Mouse (Mus musculus) liver, postnatal 0 days (tissue): ENCODE results near the gene Mmd2.

ENCODE experiments used
- CTCF ChIP-seq: sonication (generic); IDR thresholded peaks from 2 replicates; pipeline ENCODE4 v1.5.1; 2016; ENCODE audit warnings: antibody characterized with exemption, low read depth
- EP300 ChIP-seq: IDR thresholded peaks from 2 replicates; pipeline ENCODE4 v1.6.1; 2016; ENCODE audit warnings: antibody characterized with exemption, low read depth, mild to moderate bottlenecking

DNA sequence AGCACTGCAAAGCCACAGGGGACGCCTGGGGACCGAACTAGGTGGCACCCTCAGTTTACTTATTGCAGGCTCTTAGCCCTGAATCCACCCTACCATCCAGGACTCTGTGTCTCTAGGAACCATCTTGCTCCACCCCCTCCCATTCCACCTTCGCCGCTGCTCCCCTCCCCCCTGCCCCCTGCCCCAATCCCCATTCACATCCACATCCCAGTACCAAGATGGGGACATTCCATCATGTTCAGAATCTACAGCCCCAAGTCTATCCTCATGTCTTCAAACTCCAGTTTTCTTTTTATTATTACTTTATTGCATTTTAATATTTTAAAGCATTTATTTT, 357 bp upstream of the Mmd2 start:
- TF ChIP-seq CTCF, result no peak
- TF ChIP-seq EP300, result no peak
